Mouse (Mus musculus) midbrain, embryonic 10.5 days (tissue): ENCODE data around the gene Qtrt2. TPM values are rescaled to one million over a fixed set of nuclear protein-coding genes. Genes with fewer than 3 reads are reported as not detected.

Source experiments
- DNase-seq: peaks from one replicate; pipeline ENCODE4 v3.0.0-alpha.2; 2017; ENCODE audit warnings: low spot score
- H3K27ac ChIP-seq: fragments of 300-500 bp; sonication (generic); replicated peaks from 2 replicates; pipeline ENCODE4 v1.5.1; 2016; ENCODE audit warnings: mild to moderate bottlenecking
- H3K27me3 ChIP-seq: fragments of 300-500 bp; sonication (generic); 2 replicates; pipeline ENCODE4 v1.6.1; 2016; ENCODE audit warnings: low read depth, mild to moderate bottlenecking; ENCODE audit not compliant: poor library complexity, severe bottlenecking
- H3K36me3 ChIP-seq: fragments of 300-500 bp; sonication (generic); 2 replicates; pipeline ENCODE4 v1.6.1; 2016; ENCODE audit warnings: mild to moderate bottlenecking, moderate library complexity
- H3K4me1 ChIP-seq: fragments of 300-500 bp; sonication (generic); 2 replicates; pipeline ENCODE4 v1.6.1; 2016
- H3K4me3 ChIP-seq: fragments of 300-500 bp; sonication (generic); 2 replicates; pipeline ENCODE4 v1.5.1; 2016; ENCODE audit warnings: mild to moderate bottlenecking, moderate library complexity
- H3K9me3 ChIP-seq: fragments of 300-500 bp; sonication (generic); replicated peaks from 2 replicates; pipeline ENCODE4 v1.6.1; 2016; ENCODE audit warnings: mild to moderate bottlenecking
- WGBS: fragments of 180-500 bp; shearing (Covaris S2); methylation state at CpG from one replicate; pipeline ENCODE4 v1.1.7; 2016; 5-methylcytosine and 5-hydroxymethylcytosine counted together
- polyA plus RNA-seq: library from polyadenylated mRNA; unstranded; fragments of >200 nt; fragmentation: Nextera tagmentation; extraction: Ambion mirVana; gene quantifications from 2 replicates; pipeline ENCODE4 v1.2.1, GENCODE M21; 2016

The Qtrt2 gene
- 32.2 and 32.5 TPM in 2 replicates for polyA plus RNA-seq

DNA sequence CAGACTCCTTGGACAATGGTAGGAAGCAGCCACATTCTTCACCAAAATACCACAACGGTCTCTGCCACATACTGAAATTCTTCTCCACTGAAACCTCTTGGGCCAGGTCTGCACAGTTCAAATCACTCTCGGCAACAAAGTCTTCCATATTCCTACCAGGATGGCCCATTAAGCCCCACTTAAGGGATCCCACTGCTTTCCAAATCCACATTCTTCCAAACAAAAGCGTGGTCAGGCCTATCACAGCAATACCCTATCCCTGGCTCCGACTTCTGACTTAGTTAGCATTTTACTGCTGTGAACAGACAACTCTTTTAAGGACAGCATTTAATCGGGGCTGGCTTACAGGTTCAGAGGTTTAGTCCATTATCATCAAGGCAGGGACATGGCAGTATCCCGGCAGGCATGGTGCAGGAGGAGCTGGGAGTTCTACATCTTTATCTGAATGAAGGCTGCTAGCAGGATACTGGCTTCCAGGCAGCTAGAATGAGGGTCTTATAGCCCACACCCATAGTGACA, at the start of gene Qtrt2:
Qtrt2 (minus strand) TSS at position 469 of the 519 bp plus-strand sequence.
- no peaks in the 10 kb centered on the region for H3K36me3 ChIP-seq
- DNase-seq, result no peak
- WGBS, result 65% methylated on average over 6 of the region's 6 CpGs
- no peak within 1 kb of the TSS for H3K4me3 ChIP-seq
- H3K4me1 ChIP-seq, result peaks cover 17% of the 10 kb centered on the region
- H3K27me3 ChIP-seq, result no peaks in the 10 kb centered on the region
- no peaks in the 10 kb centered on the region for H3K9me3 ChIP-seq
- no peak within 1 kb of the TSS for H3K27ac ChIP-seq

GRCm38 (mm10) chr16:43973606-43974220, 47.1 kb upstream of the Qtrt2 start:
- peaks cover 22% of the 10 kb centered on the region for H3K27me3 ChIP-seq
- H3K4me1 ChIP-seq, result no peaks in the 10 kb centered on the region
- no peak overlapping the region for H3K27ac ChIP-seq
- no peak for DNase-seq
- no peak overlapping the region for H3K4me3 ChIP-seq
- no peaks in the 10 kb centered on the region for H3K9me3 ChIP-seq
- no peaks in the 10 kb centered on the region for H3K36me3 ChIP-seq
- 85% methylated on average over 22 of the region's 22 CpGs for WGBS

DNA sequence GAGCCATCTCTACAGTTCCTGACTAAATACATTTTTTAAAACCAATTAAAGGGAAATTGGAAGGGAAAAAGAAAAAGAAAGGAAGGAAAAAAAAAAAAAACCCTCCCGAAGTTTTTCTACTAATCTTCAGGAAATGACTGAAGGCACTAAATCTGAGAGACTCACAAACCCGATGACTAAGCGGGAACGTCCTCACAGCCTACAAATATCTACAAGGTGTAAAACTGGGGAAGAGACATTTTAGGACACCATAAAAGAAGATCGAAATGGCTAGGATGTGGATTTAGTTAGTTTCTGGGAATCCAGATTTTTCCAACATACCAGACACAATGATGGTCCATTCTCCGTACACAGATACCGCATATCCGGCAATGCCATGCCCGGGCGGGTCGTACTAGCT, 46.5 kb upstream of the Qtrt2 start:
- Histone ChIP-seq H3K4me3 (no peak overlapping the region), H3K9me3 (no peaks in the 10 kb centered on the region), H3K27me3 (peaks cover 17% of the 10 kb centered on the region), H3K4me1 (no peaks in the 10 kb centered on the region), H3K36me3 (no peaks in the 10 kb centered on the region), H3K27ac (no peak overlapping the region)
- no peak for DNase-seq
- WGBS, result 94% methylated on average over 11 of the region's 11 CpGs

DNA sequence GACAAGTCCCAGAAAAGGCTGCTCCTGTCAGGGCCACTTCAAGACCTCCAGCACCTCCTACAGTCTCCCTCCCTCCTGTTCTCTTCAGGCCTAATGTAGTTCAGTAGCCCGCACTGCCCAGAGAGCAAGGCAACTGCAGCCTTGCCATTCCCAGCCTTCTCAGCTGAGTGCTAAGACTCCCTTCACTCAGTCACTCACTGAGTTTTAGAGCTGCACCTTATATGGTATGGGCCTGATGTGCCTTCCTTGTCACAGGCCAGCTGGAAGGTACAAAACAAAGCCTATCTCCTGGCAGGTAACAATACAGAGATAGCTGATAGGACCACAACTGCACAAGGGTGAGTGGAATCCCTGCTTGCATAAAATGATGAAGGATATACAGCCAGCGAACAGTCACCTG, 45.8 kb upstream of the Qtrt2 start:
- Histone ChIP-seq H3K36me3 (no peaks in the 10 kb centered on the region), H3K9me3 (no peaks in the 10 kb centered on the region), H3K27ac (no peak overlapping the region), H3K4me1 (no peaks in the 10 kb centered on the region), H3K27me3 (peaks cover 9% of the 10 kb centered on the region), H3K4me3 (no peak overlapping the region)
- no peak for DNase-seq
- WGBS, result 92% methylated on average over 2 of the region's 2 CpGs

DNA sequence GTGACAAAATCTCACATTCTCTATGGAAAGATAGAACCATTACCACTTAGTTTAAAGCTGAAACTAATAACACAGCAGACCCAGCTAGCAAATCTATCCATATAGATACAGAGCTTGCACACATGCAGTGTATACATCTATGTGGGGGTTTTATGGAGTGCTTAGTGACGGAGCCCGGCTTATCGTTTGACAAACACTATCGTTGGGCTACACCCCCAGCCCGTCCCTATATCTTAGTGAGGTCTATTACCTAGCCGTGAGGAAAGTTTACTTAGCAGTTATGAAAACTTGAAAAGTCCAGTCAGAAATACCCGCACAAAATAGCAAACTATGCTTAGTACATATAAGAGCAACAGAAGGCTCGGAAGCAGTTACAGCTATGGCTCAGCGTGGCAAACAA, 45.1 kb upstream of the Qtrt2 start:
- no peaks in the 10 kb centered on the region for H3K9me3 ChIP-seq
- H3K27ac ChIP-seq, result no peak overlapping the region
- 0 out of 2 replicates have a peak, but pooled peaks cover 4% of the 10 kb centered on the region for H3K27me3 ChIP-seq
- H3K4me3 ChIP-seq, result no peak overlapping the region
- no peaks in the 10 kb centered on the region for H3K36me3 ChIP-seq
- DNase-seq, result no peak
- no peaks in the 10 kb centered on the region for H3K4me1 ChIP-seq
- WGBS, result 94% methylated on average over 9 of the region's 9 CpGs

DNA sequence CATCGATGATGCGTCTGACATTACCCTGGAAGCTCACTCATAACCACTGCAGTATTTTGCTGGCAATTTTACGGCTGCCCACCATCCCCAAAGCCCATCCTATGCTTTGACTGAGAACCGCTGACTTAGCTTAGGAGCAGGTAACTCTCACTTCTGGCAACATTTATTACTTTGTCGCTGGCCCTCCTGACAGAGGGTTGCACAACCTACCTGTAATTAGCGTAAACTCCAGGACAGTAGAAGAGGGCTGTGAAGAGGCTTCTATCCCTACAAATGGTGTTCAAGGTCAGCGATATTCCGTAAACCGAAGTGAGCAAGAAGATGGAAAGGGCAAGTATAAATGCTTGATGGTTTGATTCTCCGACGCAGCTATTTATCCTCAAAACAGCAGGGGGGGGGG, 44.6 kb upstream of the Qtrt2 start:
- H3K27ac ChIP-seq, result no peak overlapping the region
- peaks cover 3% of the 10 kb centered on the region; the same call in 1 of the 2 replicates for H3K4me1 ChIP-seq
- no peaks in the 10 kb centered on the region for H3K36me3 ChIP-seq
- 94% methylated on average over 11 of the region's 11 CpGs for WGBS
- no peak for DNase-seq
- no peaks in the 10 kb centered on the region for H3K9me3 ChIP-seq
- H3K27me3 ChIP-seq, result 0 out of 2 replicates have a peak, but pooled peaks cover under 1% of the 10 kb centered on the region
- no peak overlapping the region for H3K4me3 ChIP-seq

- no peak overlapping the region for H3K27ac ChIP-seq
- WGBS, result 89% methylated on average over 3 of the region's 3 CpGs
Measured at GRCm38 (mm10) chr16:43970426-43970825, 43.8 kb upstream of the Qtrt2 start.

GRCm38 (mm10) chr16:43965781-43966389, 39.3 kb upstream of the Qtrt2 start:
- H3K27ac ChIP-seq, result no peak overlapping the region
- 85% methylated on average over 13 of the region's 13 CpGs for WGBS
- peaks cover 12% of the 10 kb centered on the region for H3K4me1 ChIP-seq
- 0 out of 2 replicates have a peak, but pooled peaks cover 3% of the 10 kb centered on the region for H3K36me3 ChIP-seq
- no peaks in the 10 kb centered on the region for H3K9me3 ChIP-seq
- no peak overlapping the region for H3K4me3 ChIP-seq
- H3K27me3 ChIP-seq, result no peaks in the 10 kb centered on the region
- DNase-seq, result no peak

More at GRCm38 (mm10) chr16:43970426-43970825, 43.8 kb upstream of the Qtrt2 start:
- DNase-seq, result no peak
- H3K9me3 ChIP-seq, result no peaks in the 10 kb centered on the region
- H3K27me3 ChIP-seq, result no peaks in the 10 kb centered on the region
- H3K4me1 ChIP-seq, result peaks cover 9% of the 10 kb centered on the region
- H3K4me3 ChIP-seq, result no peak overlapping the region
- no peaks in the 10 kb centered on the region for H3K36me3 ChIP-seq

GRCm38 (mm10) chr16:43963780-43964179, 37.2 kb upstream of the Qtrt2 start:
- H3K4me1 ChIP-seq, result peaks cover 12% of the 10 kb centered on the region
- no peaks in the 10 kb centered on the region for H3K27me3 ChIP-seq
- no peaks in the 10 kb centered on the region for H3K9me3 ChIP-seq
- no peak for DNase-seq
- H3K27ac ChIP-seq, result no peak overlapping the region
- 87% methylated on average over 3 of the region's 3 CpGs for WGBS
- peaks cover 7% of the 10 kb centered on the region; the same call in 1 of the 2 replicates for H3K36me3 ChIP-seq
- no peak overlapping the region for H3K4me3 ChIP-seq

GRCm38 (mm10) chr16:43963291-43963690, 36.7 kb upstream of the Qtrt2 start:
- no peak for DNase-seq
- H3K36me3 ChIP-seq, result peaks cover 7% of the 10 kb centered on the region; the same call in 1 of the 2 replicates
- peaks cover 12% of the 10 kb centered on the region for H3K4me1 ChIP-seq
- H3K4me3 ChIP-seq, result no peak overlapping the region
- 93% methylated on average over 9 of the region's 9 CpGs for WGBS
- H3K27me3 ChIP-seq, result no peaks in the 10 kb centered on the region
- H3K9me3 ChIP-seq, result no peaks in the 10 kb centered on the region
- no peak overlapping the region for H3K27ac ChIP-seq

DNA sequence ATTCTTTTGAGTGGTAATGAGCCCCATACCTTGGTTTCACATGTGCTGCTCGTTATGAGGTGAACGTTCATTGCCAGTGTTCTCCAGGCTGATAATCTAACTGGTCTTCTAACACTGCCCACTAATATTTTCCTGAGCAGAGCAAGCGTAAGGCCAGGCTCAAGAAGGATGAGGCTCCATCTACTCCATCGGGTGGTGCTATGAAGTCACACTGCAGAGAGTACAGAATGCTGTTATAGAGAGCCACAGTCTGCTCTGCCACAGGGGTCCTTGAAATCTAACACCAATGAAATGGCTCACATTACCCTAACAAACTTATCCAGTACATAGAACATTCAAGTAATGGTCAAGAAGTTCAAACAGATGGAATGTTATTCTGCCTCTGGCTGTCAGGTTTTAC, 31.4 kb upstream of the Qtrt2 start:
- H3K27ac ChIP-seq, result no peak overlapping the region
- peaks cover 18% of the 10 kb centered on the region for H3K36me3 ChIP-seq
- WGBS, result 85% methylated on average over 4 of the region's 4 CpGs

DNA sequence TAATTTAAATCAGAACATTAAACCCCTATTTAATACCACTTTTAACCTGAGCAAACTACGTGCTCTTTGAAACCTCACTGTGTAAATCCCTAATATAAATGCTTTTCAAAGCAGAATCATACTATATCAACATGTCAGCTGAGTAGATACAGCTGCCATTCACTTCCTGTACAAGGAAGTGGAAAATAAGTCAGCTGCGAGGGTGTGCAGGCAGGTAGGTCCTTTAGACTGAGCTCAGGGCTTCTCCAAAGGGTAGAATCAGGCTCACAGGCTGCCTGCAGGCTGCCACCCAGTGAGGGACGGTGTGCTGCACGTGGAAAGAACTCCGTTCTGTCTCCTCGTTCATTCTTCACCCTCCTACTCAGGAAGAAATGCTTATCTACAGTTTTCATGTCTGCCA, 28.3 kb upstream of the Qtrt2 start:
- peaks cover 20% of the 10 kb centered on the region for H3K36me3 ChIP-seq
- 86% methylated on average over 6 of the region's 6 CpGs for WGBS
- no peaks in the 10 kb centered on the region for H3K4me1 ChIP-seq
- DNase-seq, result no peak
- no peaks in the 10 kb centered on the region for H3K9me3 ChIP-seq
- H3K27ac ChIP-seq, result no peak overlapping the region
- H3K4me3 ChIP-seq, result no peak overlapping the region
- H3K27me3 ChIP-seq, result no peaks in the 10 kb centered on the region

More for the DNA sequence above, 31.4 kb upstream of the Qtrt2 start:
- H3K4me3 ChIP-seq, result no peak overlapping the region
- no peaks in the 10 kb centered on the region for H3K4me1 ChIP-seq
- DNase-seq, result no peak
- H3K9me3 ChIP-seq, result no peaks in the 10 kb centered on the region
- no peaks in the 10 kb centered on the region for H3K27me3 ChIP-seq

- 84% methylated on average over 4 of the region's 4 CpGs for WGBS
Measured at GRCm38 (mm10) chr16:43951591-43951990, 25.0 kb upstream of the Qtrt2 start.

More at GRCm38 (mm10) chr16:43951591-43951990, 25.0 kb upstream of the Qtrt2 start:
- H3K4me1 ChIP-seq, result no peaks in the 10 kb centered on the region
- H3K36me3 ChIP-seq, result 0 out of 2 replicates have a peak, but pooled peaks cover 6% of the 10 kb centered on the region
- H3K9me3 ChIP-seq, result no peaks in the 10 kb centered on the region
- H3K27ac ChIP-seq, result no peak overlapping the region
- H3K4me3 ChIP-seq, result no peak overlapping the region
- no peaks in the 10 kb centered on the region for H3K27me3 ChIP-seq
- no peak for DNase-seq
